Mouse (Mus musculus) left cerebral cortex, postnatal 10 days (tissue): ENCODE data around the gene Fmnl1. TPM values are rescaled to one million over a fixed set of nuclear protein-coding genes. Genes with fewer than 3 reads are reported as not detected.

Experiments
- DNase-seq, 2 experiments: peaks; one replicate each; pipeline ENCODE4 v3.0.0; 2021 to 2022; ENCODE audit warnings: low spot score in 2 of 2, mixed read lengths in 1 of 2; ENCODE audit errors: extremely low spot score in 1 of 2
- intact Hi-C: fragments of 180-260 bp; cut with DNase I; formaldehyde crosslinking; loops from one replicate; pipeline ENCODE4 v1.15.1; 2025
- total RNA-seq, 2 experiments: library from RNA; stranded (reverse); gene quantifications; 2 replicates each; pipeline ENCODE4 v1.2.3; 2021

The Fmnl1 gene
- 10 to 100 TPM; 79.5 to 80.7 TPM for total RNA-seq

DNA sequence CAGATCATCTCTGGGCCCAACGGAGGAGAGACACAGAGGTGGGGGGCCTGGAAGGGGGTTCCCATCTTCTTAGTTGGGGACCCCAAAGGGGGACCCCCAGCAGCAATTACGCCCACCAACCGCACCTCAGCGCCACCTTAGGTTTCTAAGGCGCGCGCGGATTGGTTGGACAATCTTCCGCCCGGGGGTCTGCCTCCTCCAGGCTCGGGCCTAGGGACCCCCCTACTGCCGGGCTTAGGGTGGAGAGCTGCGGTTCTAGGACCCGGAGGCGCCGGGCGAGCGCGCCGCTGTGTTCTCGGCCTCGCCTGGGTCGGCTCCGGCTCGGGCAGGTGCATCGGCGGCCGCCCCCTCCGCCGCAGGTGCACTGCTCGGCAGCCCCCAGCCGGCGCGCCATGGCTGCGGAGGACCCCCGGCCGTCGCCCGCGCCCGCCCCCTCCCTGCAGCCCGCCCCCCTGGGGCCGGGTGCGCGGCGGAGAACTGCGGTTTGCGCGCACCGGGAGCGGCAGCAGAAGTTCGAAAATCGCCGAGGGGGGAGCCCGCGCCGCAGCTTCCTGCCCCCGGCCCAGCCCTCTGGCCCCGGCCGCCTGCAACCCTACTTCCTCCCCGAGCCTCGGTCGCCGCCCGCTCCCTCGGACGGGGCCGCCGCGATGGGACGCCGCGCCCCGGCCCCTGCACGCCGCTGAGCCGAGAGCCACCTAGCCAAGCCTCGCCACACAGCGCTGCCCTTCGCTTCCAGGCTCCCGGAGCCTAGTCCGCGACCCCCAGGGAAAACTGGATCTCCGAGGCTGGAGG lies at the start of gene Fmnl1:
Gene Fmnl1 (plus strand): TSS at position 614 of the 792 bp plus-strand sequence.
- peak in 1 of 2 experiments; percentile 69 for DNase-seq
- intact Hi-C loops = loop anchor here (2.0 kb wide), 1 partner anchor 154 kb away; no protein-coding TSS in a partner anchor

- intact Hi-C loops = loop anchor here (2.0 kb wide), 1 partner anchor 15 kb away; the partner anchor contains the start of gene Hexim1
- DNase-seq = peak; percentile 53 to 86
Observed at GRCm38 (mm10) chr11:103131701-103132575, 39.0 kb upstream of the Fmnl1 start, which contains the start of gene Hexim2. TSS of gene Hexim2 (plus strand) at chr11:103132429.

DNA sequence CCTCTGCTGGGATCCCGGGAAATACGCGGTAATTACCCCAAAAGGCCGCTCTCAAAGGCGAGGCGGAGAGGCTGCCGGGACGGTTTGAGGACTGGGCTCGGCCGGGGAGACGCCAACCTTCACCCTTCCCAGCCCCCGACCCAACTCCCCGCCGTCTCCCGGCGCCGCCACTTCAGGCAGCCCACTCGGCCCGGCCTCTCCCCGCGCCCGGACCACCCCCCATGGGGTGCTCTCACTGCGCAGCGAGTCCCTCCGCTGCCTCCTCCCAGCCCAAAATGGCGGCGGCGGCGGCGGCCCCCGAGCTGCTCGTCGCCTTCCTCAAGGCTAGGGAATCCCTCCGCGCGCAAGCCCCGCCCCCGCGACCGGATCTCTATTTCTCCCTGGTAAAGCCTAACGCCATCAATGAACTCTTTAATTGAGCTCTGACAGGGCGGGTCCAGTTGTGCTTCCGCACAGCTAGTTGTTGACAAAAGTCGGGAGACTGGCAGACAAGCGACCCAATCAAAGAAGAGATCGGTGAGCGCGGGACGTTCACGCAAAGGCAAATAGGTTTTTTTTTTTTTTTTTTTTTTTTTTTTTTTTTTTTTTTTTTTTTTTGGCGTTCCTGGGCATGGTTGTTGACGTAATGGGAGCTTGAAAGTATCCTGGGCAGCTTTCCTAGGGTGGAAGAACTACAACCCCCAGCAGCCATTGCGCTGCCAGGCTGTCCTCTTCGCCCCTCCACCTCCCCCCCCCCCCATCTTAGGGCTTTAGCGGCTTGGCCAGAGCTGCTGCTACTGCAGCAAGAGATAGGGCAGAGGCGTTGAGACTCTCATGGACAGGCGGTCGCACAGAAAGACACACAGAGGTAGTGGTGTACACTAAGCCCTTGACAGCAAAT lies 38.1 kb upstream of the Fmnl1 start:
- DNase-seq = peak; percentile 100
- intact Hi-C loops = loop anchor here (2.0 kb wide), 1 partner anchor 16 kb away; the partner anchor contains the start of gene Hexim1

- DNase-seq = no peak
- intact Hi-C loops = loop anchor here (2.0 kb wide), 1 partner anchor 17 kb away; the partner anchor contains the start of gene Hexim1
Observed at GRCm38 (mm10) chr11:103133456-103134185, 37.3 kb upstream of the Fmnl1 start.

GRCm38 (mm10) chr11:103134221-103134620 lies 36.7 kb upstream of the Fmnl1 start:
- DNase-seq = no peak
- intact Hi-C loops = no loop called here

GRCm38 (mm10) chr11:103136039-103136577 lies 34.8 kb upstream of the Fmnl1 start:
- DNase-seq = no peak
- intact Hi-C loops = no loop called here

DNA sequence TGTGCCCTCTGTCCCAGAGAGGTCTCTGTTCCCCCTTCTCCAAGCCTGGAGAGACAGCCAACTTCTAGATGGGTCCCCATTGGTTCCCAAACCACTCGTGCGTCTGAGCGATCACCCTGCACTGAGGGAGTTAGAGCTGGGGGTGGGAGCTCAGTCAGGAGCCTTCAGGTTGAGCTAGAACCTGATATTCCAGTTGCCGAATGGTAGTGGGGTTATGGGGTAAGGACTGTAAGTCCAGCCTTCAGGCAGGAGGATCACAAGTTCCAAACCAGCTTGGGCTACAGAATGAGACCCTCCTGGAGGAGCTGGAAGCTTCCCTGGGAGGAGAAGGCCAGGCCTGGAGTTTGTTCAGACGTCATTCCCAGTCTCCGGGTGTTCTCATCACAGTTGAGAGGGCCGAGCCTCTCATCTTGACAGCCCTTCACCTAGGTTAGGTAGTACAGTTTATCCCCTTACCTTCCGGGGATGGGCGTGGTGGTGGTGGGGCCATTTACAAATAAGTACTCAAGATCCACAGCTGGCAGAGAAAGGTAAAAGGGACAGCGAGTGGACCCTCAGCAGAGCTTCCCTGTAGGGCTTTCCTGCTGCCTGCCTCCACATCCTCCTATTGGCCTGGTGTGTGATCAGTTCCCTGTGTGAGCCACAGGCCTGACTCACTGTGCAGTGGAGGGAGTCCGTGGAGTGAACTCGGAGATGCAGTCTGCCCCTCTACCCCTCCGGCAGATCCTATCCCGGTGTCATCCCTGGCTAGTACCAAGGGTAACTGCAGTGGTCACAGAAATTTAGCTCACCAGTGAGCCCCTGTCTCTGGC lies 30.8 kb upstream of the Fmnl1 start:
- intact Hi-C loops = no loop called here

DNA sequence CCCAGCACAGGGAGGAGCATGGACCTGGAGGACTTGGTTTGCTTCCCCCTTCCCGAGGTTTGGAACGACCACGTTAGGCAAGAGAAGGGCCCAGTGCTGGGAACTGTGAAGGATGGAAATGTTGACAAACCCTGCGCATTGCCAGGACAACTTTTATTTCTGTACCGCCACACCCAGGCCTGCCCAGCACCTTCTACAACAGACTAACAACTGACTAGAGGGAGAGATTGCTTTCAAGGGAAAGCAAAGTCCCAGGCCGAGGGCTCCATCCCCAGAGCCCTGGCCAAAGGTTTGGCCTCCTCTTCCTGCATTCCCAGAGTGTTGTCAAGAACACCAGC lies 30.2 kb upstream of the Fmnl1 start:
- DNase-seq = peak in 1 of 2 experiments; percentile 24
- intact Hi-C loops = no loop called here

More for the DNA sequence above, 30.8 kb upstream of the Fmnl1 start:
- no peak for DNase-seq

GRCm38 (mm10) chr11:103141101-103141943 lies 29.6 kb upstream of the Fmnl1 start:
- peak in 1 of 2 experiments; percentile 85 for DNase-seq
- intact Hi-C loops = no loop called here

DNA sequence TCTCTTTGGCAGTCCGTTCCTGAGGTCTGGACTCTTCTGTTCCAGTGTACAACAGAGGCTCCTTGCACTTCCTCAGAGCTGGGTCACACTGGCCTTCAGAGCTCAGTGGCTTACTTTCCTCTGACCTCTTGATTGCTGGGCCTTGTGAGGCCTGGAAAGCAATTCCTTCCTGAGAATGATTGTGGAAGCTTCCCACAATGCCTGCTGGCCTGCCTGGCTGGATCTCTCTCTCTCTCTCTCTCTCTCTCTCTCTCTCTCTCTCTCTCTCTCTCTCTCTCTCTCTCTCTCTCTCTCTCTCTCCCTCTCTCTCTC lies 29.0 kb upstream of the Fmnl1 start:
- no peak for DNase-seq
- intact Hi-C loops = no loop called here

GRCm38 (mm10) chr11:103142441-103143182 lies 28.3 kb upstream of the Fmnl1 start:
- intact Hi-C loops = no loop called here
- DNase-seq = peak; percentile 89

DNA sequence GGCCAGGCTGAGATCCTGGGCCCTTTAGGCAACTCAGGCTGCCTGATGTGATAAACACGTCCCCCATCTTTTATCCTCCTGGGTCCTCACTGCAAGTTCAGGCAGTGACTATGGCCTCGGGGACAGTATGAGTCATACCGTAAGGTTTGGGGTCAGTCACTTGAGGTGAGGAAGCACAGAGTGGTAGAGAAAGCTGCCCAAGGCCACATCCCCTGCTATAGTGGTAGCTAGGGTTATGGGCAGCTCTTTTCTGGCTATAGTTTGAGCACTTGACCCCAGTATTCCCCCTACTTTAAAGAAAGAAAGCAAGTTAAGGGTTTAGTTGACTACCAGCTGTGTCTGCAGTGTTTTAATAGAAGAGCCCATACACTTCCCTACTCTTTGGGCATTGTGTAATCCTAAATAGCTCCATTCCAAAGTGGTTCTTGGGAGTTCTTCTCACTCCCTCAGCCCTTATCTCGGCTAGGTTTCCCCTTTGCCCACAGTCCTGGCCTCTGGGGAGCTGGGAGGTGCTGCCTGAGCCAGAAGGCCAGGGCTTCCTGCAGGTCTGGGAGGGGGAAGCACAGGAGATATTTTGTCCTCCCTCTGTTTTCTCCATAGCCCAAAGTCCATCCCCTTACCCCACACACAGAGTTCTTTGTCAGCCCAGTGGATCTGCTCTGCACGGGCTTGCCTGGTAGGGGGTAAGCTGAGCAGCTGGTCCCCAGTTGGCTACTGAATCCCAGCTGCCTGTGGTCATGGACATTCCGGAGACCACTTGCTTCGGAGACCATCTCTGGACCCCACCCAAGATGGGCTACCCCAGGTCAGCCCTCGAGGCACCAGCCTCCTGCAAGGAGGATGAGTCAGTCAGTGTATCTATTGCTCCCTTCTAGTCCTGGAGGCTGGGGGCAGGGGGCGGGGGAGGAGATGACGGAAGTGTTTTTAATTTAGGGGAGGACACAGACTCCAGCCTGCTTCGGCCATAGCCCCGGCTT lies 26.3 kb upstream of the Fmnl1 start:
- intact Hi-C loops = no loop called here
- no peak for DNase-seq

DNA sequence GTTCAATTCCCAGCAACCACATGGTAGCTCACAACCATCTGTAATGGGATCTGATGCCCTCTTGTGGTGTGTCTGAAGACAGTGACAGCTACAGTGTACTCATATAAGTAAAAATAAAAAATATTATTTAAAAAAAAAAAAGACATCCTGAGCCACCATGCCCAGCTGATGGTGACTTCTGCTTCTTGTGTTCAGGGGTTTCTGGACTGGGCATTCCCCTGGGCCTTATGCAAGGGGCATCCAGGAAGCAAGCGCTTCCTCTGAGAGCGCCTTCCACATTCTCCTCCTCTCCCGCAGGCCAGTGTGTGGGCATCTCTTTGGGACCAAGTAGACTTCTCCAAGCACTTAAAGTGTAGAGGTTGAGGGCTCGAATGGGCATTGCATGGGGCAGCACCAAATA lies 24.5 kb upstream of the Fmnl1 start:
- DNase-seq = no peak
- intact Hi-C loops = no loop called here

DNA sequence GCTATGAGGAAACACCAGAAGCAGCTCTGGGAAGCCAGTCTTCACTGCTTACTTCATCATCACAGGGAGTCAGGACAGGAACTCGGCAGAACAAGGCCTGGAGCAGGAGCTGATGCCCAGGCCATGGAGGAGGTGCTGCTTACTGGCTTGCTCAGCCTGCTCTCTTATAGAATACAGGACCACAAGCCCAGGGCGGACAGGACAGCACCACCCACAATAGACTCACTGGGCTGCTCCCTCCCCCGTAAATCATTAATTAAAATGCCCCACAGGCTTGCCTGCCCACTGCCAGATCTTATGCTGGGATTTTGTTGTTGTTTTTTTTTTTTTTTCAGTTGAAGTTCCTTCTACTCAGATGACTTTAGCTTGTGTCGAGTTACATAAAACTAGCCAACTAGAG lies 23.1 kb upstream of the Fmnl1 start:
- intact Hi-C loops = no loop called here
- DNase-seq = no peak

DNA sequence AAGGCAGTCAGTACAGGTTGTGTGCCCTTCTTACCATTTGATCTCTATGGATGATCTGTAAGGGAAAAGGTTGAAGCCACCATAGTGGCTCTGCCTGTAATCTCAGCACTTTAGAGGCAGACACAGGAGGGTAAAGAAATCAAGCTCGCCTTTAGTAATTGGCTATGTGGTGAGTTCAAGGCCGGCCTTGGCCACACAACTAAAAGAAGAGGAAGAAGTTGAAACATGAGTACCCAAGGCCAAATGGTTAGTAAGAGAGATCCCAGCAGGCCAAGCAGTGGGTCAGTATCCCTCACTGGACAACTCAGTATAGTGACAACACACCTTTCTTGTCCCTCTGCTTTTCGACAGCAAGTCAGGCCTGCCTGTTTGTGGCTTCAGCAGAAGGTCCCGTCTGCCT lies 21.1 kb upstream of the Fmnl1 start:
- DNase-seq = no peak
- intact Hi-C loops = no loop called here
